Mouse (Mus musculus) liver, adult 2 months (tissue): ENCODE measurements at regions not wholly inside any gene's neighbourhood (a gene's known extent, or its start where the extent isn't known, plus 50 kb on each side); places are given as distances from the start of the nearest gene placed in this dataset.

Experiments used
- CTCF ChIP-seq: fragments of 200-500 bp; IDR thresholded peaks from 2 replicates; pipeline ENCODE4 v1.5.1; 2011; ENCODE audit warnings: low read depth, low read length, control low read depth
- POLR2A ChIP-seq: fragments of 200-500 bp; IDR thresholded peaks from 2 replicates; pipeline ENCODE4 v1.6.1; 2011; ENCODE audit warnings: low read length, control low read depth; ENCODE audit not compliant: insufficient read depth; ENCODE audit errors: extremely low read depth

DNA sequence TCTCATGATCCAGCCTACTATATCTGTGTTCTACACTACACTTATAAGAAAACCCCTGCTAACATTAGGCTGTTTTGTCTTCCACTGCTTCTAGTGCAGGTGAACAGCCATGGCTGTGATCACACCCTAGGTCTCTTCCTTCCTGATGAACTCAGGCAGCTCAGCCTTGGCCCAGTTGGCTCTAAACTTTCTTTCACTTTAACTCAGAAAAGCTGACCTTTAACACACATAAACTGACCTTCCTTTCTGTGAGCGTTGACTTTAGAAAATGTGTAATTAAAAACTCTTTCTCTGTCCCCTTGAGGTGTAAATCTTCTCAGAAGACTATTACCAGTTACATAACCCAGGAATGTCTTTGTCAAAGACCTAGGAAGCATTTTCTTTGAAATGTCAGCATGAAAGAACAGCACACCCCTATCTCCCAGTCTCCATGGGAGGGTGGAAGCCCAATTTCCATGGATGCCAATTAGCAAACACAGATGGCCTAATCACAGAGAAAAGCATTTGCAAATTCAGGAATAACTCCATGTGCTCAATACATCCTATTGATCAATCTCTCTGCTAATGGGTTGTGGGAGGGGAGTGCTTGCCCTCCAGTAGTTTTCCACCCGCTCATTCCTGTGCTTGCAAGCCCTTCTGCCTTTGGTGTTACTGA lies 1098.4 kb downstream of the 9330182O14Rik start:
- TF ChIP-seq CTCF (no peak), POLR2A (no peak)
